7 mouse cellular contexts compared by ENCODE assay signal in the genomic region with DNA sequence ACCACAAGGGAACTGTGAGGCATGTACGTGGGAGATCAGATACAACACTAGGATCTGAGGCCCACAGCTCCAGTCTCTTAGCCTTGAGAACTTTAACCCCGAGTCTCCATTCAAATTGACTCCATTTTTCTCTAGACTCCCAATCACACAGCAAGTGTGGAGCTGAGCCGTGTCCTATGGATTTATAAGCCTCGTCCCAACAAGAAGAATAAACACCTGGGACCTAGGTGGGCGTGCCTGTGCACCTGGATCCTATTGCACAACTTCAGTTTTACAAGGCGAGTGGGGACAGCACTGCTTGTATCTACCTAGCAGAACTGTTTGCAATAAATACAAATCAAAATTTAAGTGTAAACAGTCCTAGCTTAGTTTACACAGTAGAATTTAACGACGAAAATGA. TPM values are rescaled to one million over a fixed set of nuclear protein-coding genes. Genes with fewer than 3 reads are reported as not detected.
DNase-seq lines count a peak whose midpoint lies in the region; TF ChIP-seq lines count a peak whose summit lies in the region.

No protein-coding gene starts in this region.

- no peak for TF ChIP-seq CTCF in lung, adult 2 months (IDR thresholded peaks at IDR 0.05; ENCODE audit: insufficient read depth, low read length)
- no peak for TF ChIP-seq CTCF in embryonic fibroblast, embryonic 13.5 days (IDR thresholded peaks at IDR 0.05; ENCODE audit: borderline replicate concordance, insufficient read depth, low read length)
- no peak for TF ChIP-seq CTCF in olfactory bulb, adult 2 months (IDR thresholded peaks at IDR 0.05; ENCODE audit: insufficient read depth, low read depth, low read length)

- 20% methylated on average over 8 of the region's 8 CpGs for WGBS in lung, adult 2 months
- WGBS in large intestine, adult 2 months, result 8% methylated on average over 8 of the region's 8 CpGs
- WGBS in olfactory bulb, adult 2 months, result 20% methylated on average over 8 of the region's 8 CpGs

- H3K4me1 ChIP-seq in lung, adult 2 months (ENCODE audit: control insufficient read depth, insufficient read depth, low read length), result peaks cover 3% of the 10 kb centered on the region; the same call in 1 of the 2 replicates
- H3K4me1 ChIP-seq in embryonic fibroblast, embryonic 13.5 days (ENCODE audit: control insufficient read depth, insufficient read depth, low read length), result no peaks in the 10 kb centered on the region
- H3K4me1 ChIP-seq in olfactory bulb, adult 2 months (ENCODE audit: control insufficient read depth, insufficient read depth, low read length), result peaks cover 17% of the 10 kb centered on the region

- H3K4me3 ChIP-seq in lung, adult 2 months (replicated peaks; ENCODE audit: extremely low read depth, low read depth, low read length), result peak overlapping the region; percentile 80
- peak overlapping the region; percentile 72 for H3K4me3 ChIP-seq in embryonic fibroblast, embryonic 13.5 days (ENCODE audit: insufficient read depth, low read length)
- H3K4me3 ChIP-seq in olfactory bulb, adult 2 months (ENCODE audit: insufficient read depth, low read depth, low read length), result peak overlapping the region; percentile 73

- no peak for TF ChIP-seq POLR2A in lung, adult 2 months (IDR thresholded peaks at IDR 0.05; ENCODE audit: borderline replicate concordance, extremely low read depth, low read depth, low read length)
- no peak for TF ChIP-seq POLR2A in embryonic fibroblast, embryonic 13.5 days (IDR thresholded peaks at IDR 0.05; ENCODE audit: low read depth, low read length)
- no peak for TF ChIP-seq POLR2A in olfactory bulb, adult 2 months (IDR thresholded peaks at IDR 0.05; ENCODE audit: insufficient read depth, low read depth, low read length)

- DNase-seq in lung, adult 2 months, result no peak
- DNase-seq in lung, postnatal 4 days, result no peak
- DNase-seq in large intestine, adult 2 months (ENCODE audit: low read depth, low spot score), result peak; percentile 61
- DNase-seq in Muller cell, postnatal 12 days (ENCODE audit: inconsistent ontology term), result no peak
- no peak for DNase-seq in frontal cortex, postnatal 25 days (ENCODE audit: low spot score in 2 of 2)

- no peak overlapping the region; the same call in 1 of the 2 replicates for H3K27ac ChIP-seq in embryonic fibroblast, embryonic 13.5 days (ENCODE audit: insufficient read depth, low read length)
- H3K27ac ChIP-seq in olfactory bulb, adult 2 months (ENCODE audit: insufficient read depth, low read depth, low read length), result no peak overlapping the region

RNA-seq across cellular contexts. Expression of gene Rccd1, which starts 0.9 kb away (rescaled TPM):
- 10.8 and 12.2 TPM in 2 replicates for polyA plus RNA-seq in lung, adult 2 months (2012; rRNA removed)
- 11.8 and 19.0 TPM in 2 replicates for polyA plus RNA-seq in embryonic fibroblast, embryonic 13.5 days (2011; ENCODE audit: insufficient read length, low read depth, missing spikeins)
- 7.8 and 8.9 TPM in 2 replicates for polyA plus RNA-seq in large intestine, adult 2 months (2012; rRNA removed)
- not detected in 2 replicates for polyA plus RNA-seq in olfactory bulb, adult 2 months (2012; ENCODE audit: insufficient read depth, insufficient read length, low replicate concordance, missing spikeins)

RNA-seq across cellular contexts. Expression of gene Unc45a, which starts 17.5 kb away (rescaled TPM):
- 102 and 105 TPM in 2 replicates for polyA plus RNA-seq in lung, adult 2 months (2012; rRNA removed)
- 34.4 and 46.6 TPM in 2 replicates for polyA plus RNA-seq in embryonic fibroblast, embryonic 13.5 days (2011; ENCODE audit: insufficient read length, low read depth, missing spikeins)
- polyA plus RNA-seq in large intestine, adult 2 months (2012; rRNA removed), result 44.8 and 64.9 TPM in 2 replicates
- not detected in 2 replicates for polyA plus RNA-seq in olfactory bulb, adult 2 months (2012; ENCODE audit: insufficient read depth, insufficient read length, low replicate concordance, missing spikeins)

RNA-seq across cellular contexts. Expression of gene Hddc3, which starts 19.6 kb away (rescaled TPM):
- polyA plus RNA-seq in lung, adult 2 months (2012; rRNA removed), result 20.4 and 26.9 TPM in 2 replicates
- polyA plus RNA-seq in embryonic fibroblast, embryonic 13.5 days (2011; ENCODE audit: insufficient read length, low read depth, missing spikeins), result 12.2 and 15.4 TPM in 2 replicates
- 32.5 and 42.0 TPM in 2 replicates for polyA plus RNA-seq in large intestine, adult 2 months (2012; rRNA removed)
- polyA plus RNA-seq in olfactory bulb, adult 2 months (2012; ENCODE audit: insufficient read depth, insufficient read length, low replicate concordance, missing spikeins), result not detected in 2 replicates

RNA-seq across cellular contexts. Expression of gene Prc1, which starts 29.1 kb away (rescaled TPM):
- 2.0 and 5.2 TPM in 2 replicates for polyA plus RNA-seq in lung, adult 2 months (2012; rRNA removed)
- polyA plus RNA-seq in embryonic fibroblast, embryonic 13.5 days (2011; ENCODE audit: insufficient read length, low read depth, missing spikeins), result 94.6 and 124 TPM in 2 replicates
- polyA plus RNA-seq in large intestine, adult 2 months (2012; rRNA removed), result 33.7 and 34.6 TPM in 2 replicates
- polyA plus RNA-seq in olfactory bulb, adult 2 months (2012; ENCODE audit: insufficient read depth, insufficient read length, low replicate concordance, missing spikeins), result not detected in 2 replicates

RNA-seq across cellular contexts. Expression of gene Man2a2, which starts 47.8 kb away (rescaled TPM):
- polyA plus RNA-seq in lung, adult 2 months (2012; rRNA removed), result 93.7 and 96.3 TPM in 2 replicates
- polyA plus RNA-seq in embryonic fibroblast, embryonic 13.5 days (2011; ENCODE audit: insufficient read length, low read depth, missing spikeins), result 47.6 and 55.1 TPM in 2 replicates
- polyA plus RNA-seq in large intestine, adult 2 months (2012; rRNA removed), result 13.8 and 25.9 TPM in 2 replicates
- 117 and 148 TPM in 2 replicates for polyA plus RNA-seq in olfactory bulb, adult 2 months (2012; ENCODE audit: insufficient read depth, insufficient read length, low replicate concordance, missing spikeins)

Comparison
In these comparisons a context has a peak if more than half of its experiments do, and no peak if none do; other contexts are left out.
1. RNA of gene Hddc3, which starts 19.6 kb away (polyA plus RNA-seq): 32.5 to 42.0 TPM in large intestine, adult 2 months, 20.4 to 26.9 TPM in lung, adult 2 months and 12.2 to 15.4 TPM in embryonic fibroblast, embryonic 13.5 days; not detected in olfactory bulb, adult 2 months; every median in the first group is over 10 times any median in the second.
2. Peak in every context shown above with its lines, with median percentiles within 50 percentile points of each other: H3K4me3 ChIP-seq.